Mouse (Mus musculus) embryonic facial prominence, embryonic 11.5 days (tissue): Measurements from ENCODE around the gene Crk. TPM values are rescaled to one million over a fixed set of nuclear protein-coding genes. Genes with fewer than 3 reads are reported as not detected.

Experiments
- ATAC-seq: fragments of 200-750 bp; cut with Nextera tagmentation; replicated peaks from 2 replicates; pipeline ENCODE4 v1.8.0; 2017; ENCODE audit warnings: low read depth; ENCODE audit not compliant: insufficient number of reproducible peaks, low FRiP score, low TSS enrichment
- DNase-seq: peaks from one replicate; pipeline ENCODE4 v3.0.0-alpha.2; 2015; ENCODE audit warnings: low spot score
- H3K27ac ChIP-seq: fragments of 300-500 bp; sonication (generic); replicated peaks from 2 replicates; pipeline ENCODE4 v1.5.1; 2014; ENCODE audit warnings: mild to moderate bottlenecking, low read depth, low read length, control low read depth
- H3K27me3 ChIP-seq: fragments of 300-500 bp; sonication (generic); 2 replicates; pipeline ENCODE4 v1.6.1; 2014; ENCODE audit warnings: mild to moderate bottlenecking, low read length, moderate library complexity, mixed read lengths; ENCODE audit not compliant: control insufficient read depth, insufficient read depth
- H3K36me3 ChIP-seq: fragments of 300-500 bp; sonication (generic); replicated peaks from 2 replicates; pipeline ENCODE4 v1.6.1; 2014; ENCODE audit warnings: low read depth, mild to moderate bottlenecking, low read length, moderate library complexity, mixed read lengths; ENCODE audit not compliant: control insufficient read depth, insufficient read depth
- H3K4me1 ChIP-seq: fragments of 300-500 bp; sonication (generic); 2 replicates; pipeline ENCODE4 v1.6.1; 2014; ENCODE audit warnings: low read length, mixed read lengths; ENCODE audit not compliant: control insufficient read depth, insufficient read depth
- H3K4me2 ChIP-seq: fragments of 300-500 bp; sonication (generic); 2 replicates; pipeline ENCODE4 v1.6.1; 2014; ENCODE audit warnings: low read depth, mild to moderate bottlenecking, control low read depth, low read length, moderate library complexity
- H3K4me3 ChIP-seq: fragments of 300-500 bp; sonication (generic); 2 replicates; pipeline ENCODE4 v1.5.1; 2014; ENCODE audit warnings: low read depth, low read length, control low read depth
- H3K9ac ChIP-seq: fragments of 300-500 bp; sonication (generic); replicated peaks from 2 replicates; pipeline ENCODE4 v1.6.1; 2014; ENCODE audit warnings: mild to moderate bottlenecking, control low read depth, low read length
- H3K9me3 ChIP-seq: fragments of 300-500 bp; sonication (generic); replicated peaks from 2 replicates; pipeline ENCODE4 v1.6.1; 2016; ENCODE audit warnings: mild to moderate bottlenecking, low read length, inconsistent platforms, mixed read lengths; ENCODE audit not compliant: control insufficient read depth
- WGBS: fragments of 180-500 bp; shearing (Covaris S2); extraction: QIAGEN DNeasy Blood & Tissue Kit; methylation state at CpG from one replicate; pipeline ENCODE4 v1.1.7; 2014; 5-methylcytosine and 5-hydroxymethylcytosine counted together
- polyA plus RNA-seq: library from polyadenylated mRNA; unstranded; fragments of >200 nt; fragmentation: Nextera tagmentation; extraction: Ambion mirVana; gene quantifications from 2 replicates; pipeline ENCODE4 v1.2.1, GENCODE M21; 2014

The Crk gene
- polyA plus RNA-seq, 1 experiment from 2014 or later, result 118 TPM

GRCm38 (mm10) chr11:75700557-75700956 lies 21.5 kb downstream of the Crk start:
- H3K4me3 ChIP-seq, result no peak overlapping the region
- WGBS, result 92% methylated on average over 5 of the region's 5 CpGs
- H3K9me3 ChIP-seq, result no peaks in the 10 kb centered on the region
- H3K4me2 ChIP-seq, result no peak overlapping the region
- ATAC-seq (no peak), DNase-seq (no peak)
- no peaks in the 10 kb centered on the region for H3K27me3 ChIP-seq
- peaks cover 11% of the 10 kb centered on the region for H3K36me3 ChIP-seq
- no peak overlapping the region for H3K27ac ChIP-seq
- no peaks in the 10 kb centered on the region for H3K4me1 ChIP-seq
- H3K9ac ChIP-seq, result no peak overlapping the region

- Histone ChIP-seq H3K4me2 (no peak overlapping the region), H3K36me3 (peaks cover 11% of the 10 kb centered on the region), H3K4me1 (no peaks in the 10 kb centered on the region), H3K27me3 (no peaks in the 10 kb centered on the region), H3K4me3 (no peak overlapping the region), H3K9ac (no peak overlapping the region), H3K9me3 (no peaks in the 10 kb centered on the region), H3K27ac (no peak overlapping the region)
- 94% methylated on average over 6 of the region's 6 CpGs for WGBS
- ATAC-seq (no peak), DNase-seq (no peak)
Observed at GRCm38 (mm10) chr11:75702761-75703160, 23.7 kb downstream of the Crk start.

DNA sequence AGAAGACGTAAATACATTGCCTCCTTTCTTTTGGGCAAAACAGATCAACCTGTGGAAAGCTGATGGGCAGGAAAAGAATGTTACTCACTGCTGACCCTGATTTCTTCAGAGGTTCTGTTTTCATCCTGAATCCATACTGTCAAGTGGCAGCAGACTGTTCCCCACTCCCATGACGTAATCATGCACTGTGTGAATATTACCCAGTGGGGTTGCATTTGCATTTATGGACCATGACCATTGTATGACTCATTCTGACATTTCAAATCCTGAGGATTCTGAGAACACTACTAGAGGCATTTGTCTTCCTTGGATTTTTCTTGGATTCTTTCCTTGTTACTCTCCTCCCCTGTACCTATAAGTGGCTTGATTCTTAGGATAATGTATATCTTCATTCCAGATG lies 24.7 kb downstream of the Crk start:
- Histone ChIP-seq H3K4me2 (no peak overlapping the region), H3K9ac (no peak overlapping the region), H3K9me3 (no peaks in the 10 kb centered on the region), H3K4me1 (no peaks in the 10 kb centered on the region), H3K36me3 (peaks cover 11% of the 10 kb centered on the region), H3K27me3 (no peaks in the 10 kb centered on the region), H3K4me3 (no peak overlapping the region), H3K27ac (no peak overlapping the region)
- ATAC-seq (no peak), DNase-seq (no peak)
- WGBS, result 99% methylated on average over 2 of the region's 2 CpGs

DNA sequence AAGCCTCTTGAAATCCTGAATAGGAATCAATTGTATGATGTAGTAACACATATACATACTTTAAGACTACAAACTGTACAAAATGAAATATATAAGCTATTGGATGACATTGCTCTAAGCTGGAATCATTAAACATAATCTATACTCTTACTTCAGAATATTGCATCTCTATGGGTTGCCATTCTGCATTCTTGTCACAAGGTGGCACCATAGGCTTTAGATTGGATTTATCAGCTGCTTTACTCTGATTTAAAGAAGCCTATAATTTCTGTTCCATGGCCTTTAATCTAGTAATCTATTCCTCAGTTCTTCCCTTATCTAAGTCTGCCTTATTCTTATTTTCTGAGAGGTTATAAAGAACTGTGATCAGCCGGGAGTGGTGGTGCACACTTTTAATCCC lies 34.9 kb downstream of the Crk start:
- Histone ChIP-seq H3K4me1 (no peaks in the 10 kb centered on the region), H3K4me3 (no peak overlapping the region), H3K9me3 (no peaks in the 10 kb centered on the region), H3K27me3 (no peaks in the 10 kb centered on the region), H3K4me2 (no peak overlapping the region), H3K36me3 (no peaks in the 10 kb centered on the region), H3K27ac (no peak overlapping the region), H3K9ac (no peak overlapping the region)
- WGBS, result 91% methylated on average over 1 of the region's 1 CpGs
- ATAC-seq (no peak), DNase-seq (peak; percentile 53)

GRCm38 (mm10) chr11:75715556-75715955 lies 36.5 kb downstream of the Crk start:
- H3K9me3 ChIP-seq, result no peaks in the 10 kb centered on the region
- H3K4me3 ChIP-seq, result no peak overlapping the region
- DNase-seq, result no peak

DNA sequence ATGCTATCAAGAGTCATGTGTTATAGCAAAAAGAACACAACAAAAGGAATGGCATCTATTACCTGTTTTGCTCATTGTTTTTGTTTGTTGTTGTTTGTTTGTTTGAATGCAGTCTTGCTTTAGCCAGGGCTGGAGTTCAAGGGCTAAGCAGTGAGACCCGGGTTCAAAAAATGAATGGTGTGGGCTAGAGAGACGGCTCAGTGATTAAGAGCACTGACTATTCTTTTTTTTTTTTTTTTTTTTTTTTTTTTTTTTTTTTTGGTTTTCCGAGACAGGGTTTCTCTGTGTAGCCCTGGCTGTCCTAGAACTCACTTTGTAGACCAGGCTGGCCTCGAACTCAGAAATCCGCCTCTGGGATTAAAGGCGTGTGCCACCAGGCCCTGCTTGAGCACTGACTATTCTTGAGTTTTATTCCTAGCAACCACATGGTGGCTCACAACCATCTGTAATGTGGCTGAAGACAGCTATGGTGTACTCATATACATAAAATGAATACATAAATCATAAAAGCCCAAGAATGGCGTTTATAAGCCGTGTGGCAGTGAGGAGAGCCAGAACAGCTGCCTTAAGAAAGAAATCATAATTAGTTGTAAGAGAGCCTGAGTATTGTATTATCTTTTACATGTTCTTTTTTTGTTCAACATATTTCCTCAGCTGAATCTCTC lies 37.7 kb downstream of the Crk start:
- Histone ChIP-seq H3K9ac (no peak overlapping the region), H3K9me3 (no peaks in the 10 kb centered on the region), H3K27ac (no peak overlapping the region), H3K4me1 (no peaks in the 10 kb centered on the region), H3K27me3 (no peaks in the 10 kb centered on the region), H3K36me3 (no peaks in the 10 kb centered on the region), H3K4me2 (no peak overlapping the region), H3K4me3 (no peak overlapping the region)
- no peak for ATAC-seq
- DNase-seq, result no peak
- 87% methylated on average over 8 of the region's 8 CpGs for WGBS

More at GRCm38 (mm10) chr11:75715556-75715955, 36.5 kb downstream of the Crk start:
- whole genome bisulfite sequencing, result 19% methylated on average over 12 of the region's 12 CpGs
- Histone ChIP-seq H3K9ac (no peak overlapping the region), H3K4me2 (no peak overlapping the region), H3K4me1 (no peaks in the 10 kb centered on the region), H3K27ac (no peak overlapping the region), H3K27me3 (no peaks in the 10 kb centered on the region), H3K36me3 (no peaks in the 10 kb centered on the region)
- ATAC-seq, result no peak

- DNase-seq (no peak), ATAC-seq (no peak)
- Histone ChIP-seq H3K27me3 (no peaks in the 10 kb centered on the region), H3K4me2 (no peak overlapping the region), H3K36me3 (no peaks in the 10 kb centered on the region), H3K9ac (no peak overlapping the region), H3K4me3 (no peak overlapping the region), H3K9me3 (no peaks in the 10 kb centered on the region), H3K4me1 (no peaks in the 10 kb centered on the region), H3K27ac (no peak overlapping the region)
- 67% methylated on average over 4 of the region's 4 CpGs for WGBS
Observed at GRCm38 (mm10) chr11:75722339-75722738, 43.3 kb downstream of the Crk start.

DNA sequence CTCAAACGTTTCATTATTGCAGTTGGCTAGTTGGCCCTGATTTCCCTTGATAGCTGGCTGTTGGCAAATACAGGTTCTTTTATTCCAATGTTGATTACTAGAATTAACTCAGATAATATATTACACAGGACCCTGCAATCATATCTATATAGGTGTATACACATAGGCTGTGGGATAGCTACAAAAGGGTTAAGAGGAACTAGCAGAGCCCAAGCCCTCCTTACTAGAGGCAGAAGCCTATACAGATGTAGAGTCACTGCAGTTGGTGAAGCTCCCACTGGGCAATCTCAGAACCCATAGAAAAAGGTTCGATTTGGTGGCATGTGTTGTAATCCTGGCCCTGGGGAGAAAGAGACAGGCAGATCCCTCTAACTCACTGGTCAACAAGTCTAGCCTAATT lies 48.1 kb downstream of the Crk start:
- 72% methylated on average over 2 of the region's 2 CpGs for WGBS
- H3K27me3 ChIP-seq, result no peaks in the 10 kb centered on the region
- H3K27ac ChIP-seq, result no peak overlapping the region
- H3K4me2 ChIP-seq, result no peak overlapping the region
- no peak overlapping the region for H3K4me3 ChIP-seq
- H3K9ac ChIP-seq, result no peak overlapping the region
- H3K36me3 ChIP-seq, result no peaks in the 10 kb centered on the region
- no peaks in the 10 kb centered on the region for H3K9me3 ChIP-seq
- H3K4me1 ChIP-seq, result 0 out of 2 replicates have a peak, but pooled peaks cover 2% of the 10 kb centered on the region
- ATAC-seq, result no peak
- DNase-seq, result no peak
